Mouse (Mus musculus) kidney, embryonic 14.5 days (tissue): ENCODE data around the gene Nfyc. TPM values are rescaled to one million over a fixed set of nuclear protein-coding genes. Genes with fewer than 3 reads are reported as not detected.

ENCODE experiments used
- ATAC-seq: fragments of 200-750 bp; cut with Nextera tagmentation; 2 replicates; pipeline ENCODE4 v1.8.0; 2017; ENCODE audit warnings: moderate number of reproducible peaks, mild to moderate bottlenecking, moderate TSS enrichment, moderate library complexity; ENCODE audit not compliant: low FRiP score, low TSS enrichment
- H3K27ac ChIP-seq: fragments of 300-500 bp; sonication (generic); 2 replicates; pipeline ENCODE4 v1.5.1; 2014; ENCODE audit warnings: low read depth, mild to moderate bottlenecking, low read length, moderate library complexity, mixed read lengths
- H3K27me3 ChIP-seq: fragments of 300-500 bp; sonication (generic); 2 replicates; pipeline ENCODE4 v1.6.1; 2014; ENCODE audit warnings: mild to moderate bottlenecking, low read length; ENCODE audit not compliant: control insufficient read depth, insufficient read depth
- H3K36me3 ChIP-seq: fragments of 300-500 bp; sonication (generic); 2 replicates; pipeline ENCODE4 v1.6.1; 2014; ENCODE audit warnings: low read length, mixed read lengths; ENCODE audit not compliant: control insufficient read depth, insufficient read depth
- H3K4me1 ChIP-seq: fragments of 300-500 bp; sonication (generic); 2 replicates; pipeline ENCODE4 v1.6.1; 2014; ENCODE audit warnings: low read length, mixed read lengths; ENCODE audit not compliant: control insufficient read depth, insufficient read depth
- H3K4me2 ChIP-seq: fragments of 300-500 bp; sonication (generic); replicated peaks from 2 replicates; pipeline ENCODE4 v1.6.1; 2014; ENCODE audit warnings: low read depth, mild to moderate bottlenecking, low read length
- H3K4me3 ChIP-seq: fragments of 300-500 bp; sonication (generic); 2 replicates; pipeline ENCODE4 v1.5.1; 2014; ENCODE audit warnings: mild to moderate bottlenecking, low read length
- H3K9ac ChIP-seq: fragments of 300-500 bp; sonication (generic); 2 replicates; pipeline ENCODE4 v1.6.1; 2014; ENCODE audit warnings: low read depth, mild to moderate bottlenecking, low read length, moderate library complexity
- H3K9me3 ChIP-seq: fragments of 300-500 bp; sonication (generic); 2 replicates; pipeline ENCODE4 v1.6.1; 2016; ENCODE audit warnings: low read length; ENCODE audit not compliant: control insufficient read depth
- WGBS: fragments of 180-500 bp; shearing (Covaris S2); extraction: QIAGEN DNeasy Blood & Tissue Kit; methylation state at CpG from one replicate; pipeline ENCODE4 v1.1.7; 2014; 5-methylcytosine and 5-hydroxymethylcytosine counted together
- polyA plus RNA-seq: library from polyadenylated mRNA; unstranded; fragments of >200 nt; fragmentation: Nextera tagmentation; extraction: Ambion mirVana; gene quantifications from 2 replicates; pipeline ENCODE4 v1.2.1, GENCODE M21; 2014

The Nfyc gene
- polyA plus RNA-seq, 1 experiment from 2014 or later: 133 TPM

- H3K9me3 ChIP-seq: no peaks in the 10 kb centered on the region
- H3K4me2 ChIP-seq: no peak overlapping the region
- 0 out of 2 replicates have a peak, but pooled peaks have one; percentile 11 for ATAC-seq
- no peak overlapping the region for H3K9ac ChIP-seq
- 6% methylated on average over 5 of the region's 5 CpGs for WGBS
- peaks cover 6% of the 10 kb centered on the region; the same call in 1 of the 2 replicates for H3K27me3 ChIP-seq
- H3K4me1 ChIP-seq: 0 out of 2 replicates have a peak, but pooled peaks cover 8% of the 10 kb centered on the region
- H3K4me3 ChIP-seq: no peak overlapping the region
- no peak overlapping the region for H3K27ac ChIP-seq
- no peaks in the 10 kb centered on the region for H3K36me3 ChIP-seq
These were observed 112.2 kb downstream of the Nfyc start for GRCm38 (mm10) chr4:120719152-120719551.

- Histone ChIP-seq H3K4me2 (no peak overlapping the region), H3K27ac (no peak overlapping the region), H3K27me3 (peaks cover 6% of the 10 kb centered on the region; the same call in 1 of the 2 replicates), H3K9ac (no peak overlapping the region), H3K36me3 (no peaks in the 10 kb centered on the region), H3K4me3 (no peak overlapping the region), H3K9me3 (no peaks in the 10 kb centered on the region), H3K4me1 (0 out of 2 replicates have a peak, but pooled peaks cover 8% of the 10 kb centered on the region)
- no peak for ATAC-seq
- 71% methylated on average over 8 of the region's 8 CpGs for WGBS
These were observed 113.8 kb downstream of the Nfyc start for GRCm38 (mm10) chr4:120717591-120717990.

- H3K27me3 ChIP-seq: peaks cover 6% of the 10 kb centered on the region; the same call in 1 of the 2 replicates
- H3K27ac ChIP-seq: no peak overlapping the region
- no peaks in the 10 kb centered on the region for H3K9me3 ChIP-seq
- H3K4me2 ChIP-seq: peak overlapping the region; percentile 77
- no peak overlapping the region for H3K9ac ChIP-seq
- ATAC-seq: no peak
- peak overlapping the region; percentile 29 for H3K4me3 ChIP-seq
- no peaks in the 10 kb centered on the region for H3K36me3 ChIP-seq
- H3K4me1 ChIP-seq: 0 out of 2 replicates have a peak, but pooled peaks cover 8% of the 10 kb centered on the region
- 16% methylated on average over 12 of the region's 12 CpGs for WGBS
These were observed 114.6 kb downstream of the Nfyc start for GRCm38 (mm10) chr4:120716765-120717164.

GRCm38 (mm10) chr4:120716141-120716571 is 115.2 kb downstream of the Nfyc start:
- Histone ChIP-seq H3K27me3 (peaks cover 6% of the 10 kb centered on the region; the same call in 1 of the 2 replicates), H3K4me3 (peak overlapping the region; percentile 29), H3K9ac (no peak overlapping the region), H3K4me2 (peak overlapping the region; percentile 77), H3K27ac (no peak overlapping the region), H3K36me3 (no peaks in the 10 kb centered on the region), H3K9me3 (no peaks in the 10 kb centered on the region), H3K4me1 (0 out of 2 replicates have a peak, but pooled peaks cover 8% of the 10 kb centered on the region)
- ATAC-seq: peak; percentile 74
- WGBS: under 1% methylated on average over 12 of the region's 12 CpGs

GRCm38 (mm10) chr4:120713856-120714497 is 117.4 kb downstream of the Nfyc start:
- WGBS: 82% methylated on average over 6 of the region's 6 CpGs
- Histone ChIP-seq H3K9ac (no peak overlapping the region), H3K27me3 (peaks cover 6% of the 10 kb centered on the region; the same call in 1 of the 2 replicates), H3K4me3 (no peak overlapping the region), H3K9me3 (no peaks in the 10 kb centered on the region), H3K36me3 (no peaks in the 10 kb centered on the region), H3K27ac (no peak overlapping the region), H3K4me1 (0 out of 2 replicates have a peak, but pooled peaks cover 8% of the 10 kb centered on the region), H3K4me2 (no peak overlapping the region)
- ATAC-seq: no peak

GRCm38 (mm10) chr4:120713021-120713420 is 118.4 kb downstream of the Nfyc start:
- no peaks in the 10 kb centered on the region for H3K9me3 ChIP-seq
- H3K4me2 ChIP-seq: no peak overlapping the region
- no peak overlapping the region for H3K4me3 ChIP-seq
- no peaks in the 10 kb centered on the region for H3K36me3 ChIP-seq
- 0 out of 2 replicates have a peak, but pooled peaks cover 8% of the 10 kb centered on the region for H3K4me1 ChIP-seq
- no peak for ATAC-seq
- peaks cover 6% of the 10 kb centered on the region; the same call in 1 of the 2 replicates for H3K27me3 ChIP-seq
- no peak overlapping the region for H3K9ac ChIP-seq
- H3K27ac ChIP-seq: no peak overlapping the region
- 89% methylated on average over 6 of the region's 6 CpGs for WGBS

- no peak overlapping the region for H3K9ac ChIP-seq
These were observed 119.1 kb downstream of the Nfyc start for GRCm38 (mm10) chr4:120712236-120712635.

More at GRCm38 (mm10) chr4:120712236-120712635, 119.1 kb downstream of the Nfyc start:
- H3K4me1 ChIP-seq: 0 out of 2 replicates have a peak, but pooled peaks cover 8% of the 10 kb centered on the region
- no peaks in the 10 kb centered on the region for H3K36me3 ChIP-seq
- no peak overlapping the region for H3K4me3 ChIP-seq
- no peak overlapping the region for H3K27ac ChIP-seq
- peaks cover 4% of the 10 kb centered on the region; the same call in 1 of the 2 replicates for H3K27me3 ChIP-seq
- ATAC-seq: peak; percentile 35; the same call in 1 of the 2 replicates
- WGBS: 63% methylated on average over 12 of the region's 12 CpGs
- no peaks in the 10 kb centered on the region for H3K9me3 ChIP-seq
- H3K4me2 ChIP-seq: no peak overlapping the region
